Mouse (Mus musculus) retina, postnatal 1 day (tissue): ENCODE data around the gene Supt6.
A peak's percentile ranks its signal among the peaks of the same experiment; 100 is the strongest.
"Not testable (repeated sequence)": the region's sequence is repeated elsewhere in the genome, so short reads cannot be mapped to it uniquely, and the experiment has no call there.

Experiments used
- DNase-seq: peaks from one replicate; pipeline ENCODE4 v3.0.0-alpha.2; 2012

Supt6 gene

GRCm38 (mm10) chr11:78215709-78216317, 30.0 kb downstream of the Supt6 start:
- no peak for DNase-seq

DNA sequence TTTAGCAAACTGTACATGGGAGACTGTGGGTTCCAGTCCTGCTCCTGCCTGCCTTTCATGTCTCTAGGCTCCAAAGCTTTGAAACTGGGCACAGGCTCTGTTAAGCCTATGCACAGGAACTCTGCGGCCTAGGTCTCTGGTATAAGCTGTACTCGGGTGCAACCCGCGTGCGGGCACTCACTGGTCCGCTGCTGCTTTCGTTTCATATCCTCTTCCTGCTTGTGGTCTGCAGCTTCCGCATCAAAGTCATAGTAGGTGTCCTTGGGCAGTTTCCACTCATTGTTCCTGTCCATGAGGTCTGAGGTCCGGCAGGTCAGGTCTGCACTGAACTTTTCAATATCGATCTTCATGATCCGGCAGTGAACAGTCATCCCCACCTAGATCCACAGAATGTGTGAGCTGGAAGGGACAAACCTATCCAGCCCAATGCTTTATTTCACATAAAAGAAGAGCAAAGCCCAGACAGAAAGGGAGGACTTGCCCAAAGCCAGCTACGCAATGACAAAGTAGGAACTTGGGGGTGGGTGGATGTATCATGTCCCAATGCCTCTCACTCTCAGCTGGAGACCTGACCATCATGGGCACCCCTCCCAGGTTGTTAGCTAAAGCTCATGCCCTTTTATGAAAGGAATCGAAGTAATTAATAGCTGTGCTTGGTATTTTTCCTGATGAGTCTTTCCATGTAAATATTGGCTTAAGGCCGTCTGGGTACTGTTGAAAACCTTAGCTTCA, 32.5 kb downstream of the Supt6 start:
- no peak for DNase-seq

- no peak for DNase-seq
Measured at GRCm38 (mm10) chr11:78211513-78211912, 34.3 kb downstream of the Supt6 start.

- DNase-seq = no peak
Measured at GRCm38 (mm10) chr11:78210615-78211014, 35.2 kb downstream of the Supt6 start.

DNA sequence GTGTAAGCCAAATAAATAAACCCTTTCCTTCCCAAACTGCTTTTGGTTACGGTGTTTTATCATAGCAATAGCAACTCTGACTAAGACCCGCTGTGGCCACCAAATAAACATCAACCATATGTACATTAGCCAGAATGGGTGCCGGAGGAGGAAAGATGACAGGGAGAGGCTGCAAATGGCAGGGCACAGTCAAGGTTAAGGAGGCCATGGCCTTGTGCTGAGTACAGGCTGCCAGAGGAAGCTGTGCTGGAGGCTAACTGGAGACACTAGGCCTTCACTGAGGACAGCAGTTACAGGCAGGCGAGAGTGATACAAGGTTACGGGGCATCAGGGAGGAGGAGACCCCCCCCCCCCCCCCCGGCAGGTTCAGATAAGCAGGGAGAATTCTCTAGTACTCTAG, 35.9 kb downstream of the Supt6 start:
- no peak for DNase-seq

GRCm38 (mm10) chr11:78207190-78207589, 38.6 kb downstream of the Supt6 start:
- DNase-seq = no peak

- DNase-seq = no peak
Measured at GRCm38 (mm10) chr11:78205361-78206206, 40.2 kb downstream of the Supt6 start.

GRCm38 (mm10) chr11:78204287-78204686, 41.5 kb downstream of the Supt6 start:
- no peak for DNase-seq

DNA sequence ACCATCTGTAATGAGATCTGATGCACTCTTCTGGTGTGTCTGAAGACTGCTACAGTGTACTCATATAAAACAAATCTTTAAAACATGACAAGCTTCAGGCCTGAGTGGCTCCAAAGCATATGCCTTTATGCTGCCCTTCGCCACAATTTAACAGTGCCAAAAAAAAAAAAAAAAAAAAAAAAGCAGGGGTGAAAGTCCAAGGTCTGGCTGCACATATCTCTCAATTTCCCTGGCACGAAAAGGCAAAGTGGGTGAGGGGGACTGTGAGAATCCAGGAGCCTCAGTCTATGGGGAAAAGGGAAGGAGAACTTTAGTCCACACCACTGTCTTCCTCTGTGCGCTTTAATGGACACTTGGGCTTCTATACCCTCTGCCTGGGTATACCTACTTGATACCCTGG, 43.4 kb downstream of the Supt6 start:
- no peak for DNase-seq

DNA sequence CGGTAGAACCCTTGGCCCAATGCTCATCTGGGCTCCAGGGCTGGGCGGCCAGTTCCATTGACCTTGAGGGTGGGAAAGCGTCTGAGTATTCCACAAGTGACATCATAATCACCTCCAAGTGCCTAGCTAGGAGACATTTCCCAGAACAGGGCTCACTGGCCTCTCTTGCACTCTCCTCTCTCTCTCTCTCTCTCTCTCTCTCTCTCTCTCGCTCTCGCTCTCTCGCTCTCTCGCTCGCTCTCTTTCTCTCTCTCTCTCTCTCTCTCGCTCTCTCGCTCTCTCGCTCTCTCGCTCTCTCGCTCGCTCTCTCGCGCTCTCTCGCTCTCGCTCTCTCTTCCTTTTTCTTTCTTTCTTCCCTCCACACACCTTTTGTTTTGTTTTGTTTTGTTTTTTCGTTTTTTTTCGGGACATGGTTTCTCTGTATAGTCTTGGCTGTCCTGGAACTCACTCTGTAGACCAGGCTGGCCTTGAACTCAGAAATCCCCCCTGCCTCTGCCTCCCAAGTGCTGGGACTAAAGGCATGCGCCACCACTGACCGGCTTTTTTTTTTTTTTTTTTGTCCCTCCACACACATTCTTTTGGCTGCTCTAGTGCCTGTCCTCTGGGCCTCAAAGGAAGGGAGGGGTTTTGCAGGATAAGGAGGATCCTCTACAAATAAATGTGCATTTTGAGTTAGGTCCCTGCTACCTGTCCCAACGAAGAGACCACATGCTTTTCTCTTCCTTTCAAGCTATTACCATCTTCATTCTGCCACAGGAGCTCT, 50.5 kb downstream of the Supt6 start:
- DNase-seq = no peak

DNA sequence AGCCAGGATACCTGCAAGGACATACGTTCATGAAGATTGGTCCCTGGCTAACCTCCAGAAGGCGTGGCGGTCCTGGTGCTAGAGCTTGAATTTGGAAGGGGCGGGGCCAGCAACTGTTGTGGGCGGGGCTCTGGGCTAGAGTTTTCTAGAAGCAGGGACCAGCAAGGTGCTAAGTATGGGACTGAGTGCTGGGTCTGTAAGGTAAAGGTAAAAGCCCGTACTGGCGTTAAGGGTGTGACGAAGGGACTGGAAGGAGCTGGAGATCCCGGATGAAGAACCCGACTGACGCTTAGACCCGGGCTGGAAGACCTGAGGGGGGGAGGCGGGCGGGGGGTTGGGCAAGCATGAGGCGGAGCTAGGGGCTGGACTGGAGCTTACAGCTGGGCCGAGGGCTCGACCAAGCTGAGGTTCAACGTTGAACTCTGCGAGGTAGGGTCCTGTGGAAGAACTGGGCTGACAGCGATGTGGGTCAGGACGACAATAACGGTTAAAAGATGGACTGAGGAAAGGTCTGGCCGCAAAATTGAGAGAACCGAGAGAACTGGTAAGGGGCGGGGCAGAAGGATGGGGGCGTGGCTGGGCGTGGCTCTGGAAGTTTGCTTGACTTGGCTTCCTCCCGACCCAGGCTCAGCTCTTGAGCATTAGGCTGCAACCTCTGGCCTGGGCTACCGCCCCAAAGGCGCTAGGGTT, 51.2 kb downstream of the Supt6 start:
- peak; percentile 78 for DNase-seq

- DNase-seq = peak; percentile 55
Measured at GRCm38 (mm10) chr11:78193113-78193512, 52.7 kb downstream of the Supt6 start, which contains the start of gene Proca1. Proca1 (plus strand) TSS chr11:78193392.

DNA sequence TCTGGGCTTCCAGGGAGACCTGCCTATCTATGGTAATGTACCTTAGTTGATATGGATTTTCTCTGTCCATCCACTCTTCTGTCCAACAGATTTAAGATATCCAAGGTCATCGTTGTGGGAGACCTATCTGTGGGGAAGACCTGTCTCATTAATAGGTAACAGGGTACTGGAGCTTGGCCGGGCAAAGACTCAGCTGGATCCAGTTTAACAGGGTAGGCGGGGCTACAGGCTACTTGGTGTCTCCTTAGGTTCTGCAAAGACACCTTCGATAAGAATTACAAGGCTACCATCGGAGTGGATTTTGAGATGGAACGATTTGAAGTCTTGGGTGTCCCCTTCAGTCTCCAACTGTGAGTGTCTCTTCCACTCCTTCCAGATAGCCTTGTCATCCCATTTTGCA, 55.7 kb downstream of the Supt6 start:
- DNase-seq = no peak

DNA sequence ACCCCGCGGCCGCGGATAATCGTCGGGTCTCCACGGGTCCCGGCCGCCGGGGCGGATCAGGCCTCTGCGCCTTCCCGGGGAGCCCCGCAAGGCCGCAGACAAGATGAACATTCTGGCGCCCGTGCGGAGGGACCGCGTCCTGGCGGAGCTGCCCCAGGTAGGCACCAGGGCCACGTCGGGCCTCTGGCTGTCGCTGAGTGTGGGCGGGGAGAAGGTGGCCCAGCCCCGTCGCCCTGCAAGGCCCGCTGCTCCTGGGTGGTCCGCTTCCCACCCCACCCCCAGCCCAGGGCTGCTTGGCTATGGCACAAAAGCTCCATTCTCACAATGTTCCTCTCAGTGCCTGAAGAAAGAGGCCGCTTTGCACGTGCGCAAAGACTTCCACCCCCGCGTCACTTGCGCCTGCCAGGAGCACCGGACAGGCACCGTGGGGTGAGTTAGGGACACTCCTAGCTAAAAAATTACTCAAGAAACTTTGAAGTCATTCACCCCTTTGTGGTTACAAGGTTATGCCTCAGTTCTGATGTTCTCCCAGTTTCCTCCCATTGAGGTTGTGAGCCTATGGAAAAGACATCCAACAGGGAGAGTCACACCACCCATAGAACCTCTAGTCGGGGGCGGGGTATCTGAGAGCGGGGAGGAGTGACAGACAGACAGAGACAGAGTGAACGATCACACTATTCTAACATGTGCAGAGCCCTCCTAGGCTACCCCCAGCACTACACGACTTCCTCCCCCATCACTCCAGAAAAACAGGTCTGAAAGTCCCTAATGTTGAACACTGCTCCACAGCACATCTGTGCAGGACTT, 56.4 kb downstream of the Supt6 start:
- peak; percentile 95 for DNase-seq

GRCm38 (mm10) chr11:78188331-78189233, 57.2 kb downstream of the Supt6 start, which contains the start of gene Rab34:
Rab34 (plus strand) TSS chr11:78188430.
- peak; percentile 92 for DNase-seq

- DNase-seq = not testable (repeated sequence)
Measured at GRCm38 (mm10) chr11:78184702-78185101, 61.1 kb downstream of the Supt6 start.

DNA sequence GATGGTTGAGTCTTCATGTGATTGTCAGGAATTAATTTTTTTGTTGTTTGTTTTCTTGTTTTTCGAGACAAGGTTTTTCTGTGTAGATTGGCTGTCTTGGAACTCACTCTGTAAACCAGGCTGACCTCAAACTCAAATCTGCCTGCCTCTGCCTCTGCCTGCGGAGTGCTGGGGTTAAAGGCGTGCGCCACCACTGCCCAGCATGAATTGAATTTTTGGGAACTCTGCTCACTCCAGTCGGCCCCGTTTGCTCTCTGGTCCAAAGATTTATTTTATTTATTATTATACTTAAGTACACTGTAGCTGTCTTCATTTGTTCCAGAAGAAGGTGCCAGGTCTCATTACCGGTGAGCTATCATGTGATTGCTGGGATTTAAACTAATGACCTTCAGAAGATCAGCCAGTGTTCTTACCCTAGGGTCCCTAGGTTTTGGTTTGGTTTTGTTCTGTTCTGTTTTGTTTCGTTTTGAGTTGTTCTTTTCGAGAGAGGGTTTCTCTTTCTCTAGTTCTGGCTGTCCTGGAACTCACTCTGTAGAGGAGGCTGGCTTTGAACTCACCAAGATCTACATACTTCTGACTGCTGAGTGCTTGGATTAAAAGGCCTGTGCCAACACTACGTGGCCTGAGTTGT, 61.8 kb downstream of the Supt6 start:
- DNase-seq = no peak

DNA sequence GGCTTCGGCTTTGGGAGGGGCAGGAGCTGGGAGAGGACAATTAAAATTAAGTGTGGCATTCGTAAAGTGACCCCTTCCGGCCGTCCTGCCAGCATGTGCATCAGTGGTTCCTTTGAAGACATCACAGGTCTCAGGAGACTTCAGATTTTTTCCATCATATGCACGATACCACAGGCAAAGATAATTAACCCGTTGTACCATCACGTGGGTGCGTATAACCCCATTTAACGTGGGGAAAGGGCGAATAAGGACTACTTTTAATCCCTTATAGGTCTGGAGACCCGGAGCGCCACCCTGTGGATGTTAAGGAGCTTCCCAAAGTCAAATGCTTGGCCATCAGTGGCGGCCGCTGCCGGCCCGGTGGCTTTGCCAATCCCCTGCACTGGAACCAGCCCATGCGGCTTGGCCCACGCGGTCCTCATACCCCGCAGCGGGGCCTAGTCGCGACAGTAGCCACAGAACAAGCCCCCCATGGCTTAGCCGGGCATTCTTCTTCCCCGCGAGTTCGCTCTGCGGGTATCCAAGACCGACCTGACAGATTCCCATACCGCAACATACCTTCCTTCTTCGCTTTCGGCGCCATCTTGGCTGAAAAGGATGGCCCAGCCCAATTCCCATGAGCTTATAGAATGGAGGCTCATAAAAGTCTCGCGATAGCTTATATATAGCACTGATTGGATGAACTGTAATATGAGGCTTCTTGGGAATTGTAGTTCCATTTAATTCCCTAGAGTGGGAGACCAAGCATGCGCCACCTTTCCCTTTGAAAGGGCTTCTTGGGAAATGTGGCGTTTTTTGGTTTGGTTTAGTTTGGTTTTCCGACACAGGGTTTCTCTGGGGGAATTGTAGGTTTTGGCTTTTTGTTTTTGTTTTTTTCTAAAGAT, 62.6 kb downstream of the Supt6 start, which contains the start of gene Rpl23a:
TSS of gene Rpl23a (minus strand) at position 624 of the 884 bp plus-strand sequence.
- DNase-seq = peak; percentile 98
